8 mouse cellular contexts compared by ENCODE assay signal in genomic region chr7:6730241-6730640, GRCm38 (mm10). TPM values are rescaled to one million over a fixed set of nuclear protein-coding genes. Genes with fewer than 3 reads are reported as not detected.
DNase-seq lines count a peak whose midpoint lies in the region; ATAC-seq and TF ChIP-seq lines count a peak whose summit lies in the region.

Peg3 (minus strand) TSS chr7:6730431.
Usp29 (plus strand) TSS chr7:6730578.

- H3K9me3 ChIP-seq in forebrain, embryonic 12.5 days = peaks cover 42% of the 10 kb centered on the region
- H3K9me3 ChIP-seq in heart, embryonic 15.5 days (replicated peaks) = peaks cover 9% of the 10 kb centered on the region
- peaks cover 17% of the 10 kb centered on the region for H3K9me3 ChIP-seq in neural tube, embryonic 11.5 days (ENCODE audit: control insufficient read depth, low read length)

- peak; percentile 90 for DNase-seq in ES-CJ7 (ENCODE audit: low read depth, low spot score)
- DNase-seq in c-Kit-positive CD71-positive TER-119-negative erythroid progenitor cells, embryonic 14.5 days (ENCODE audit: low read depth) = peak; percentile 42
- DNase-seq in kidney, postnatal 10 days = peak; percentile 89
- DNase-seq in liver, adult 2 months (ENCODE audit: extremely low read depth, low read depth, low spot score) = peak; percentile 36
- peak; percentile 89 for DNase-seq in neural tube, embryonic 11.5 days (ENCODE audit: low spot score)
- peak; percentile 65 for DNase-seq in urinary bladder, adult 2 months (ENCODE audit: low spot score)

- no peaks in the 10 kb centered on the region for H3K79me2 ChIP-seq in liver, adult 2 months (ENCODE audit: control insufficient read depth, insufficient read depth, low read length)

- H3K9ac ChIP-seq in forebrain, embryonic 12.5 days = peak within 1 kb of the TSS; percentile 65
- H3K9ac ChIP-seq in heart, embryonic 15.5 days = peak within 1 kb of the TSS; percentile 65
- peak within 1 kb of the TSS; percentile 58 for H3K9ac ChIP-seq in liver, adult 2 months (ENCODE audit: low read depth, low read length)
- peak within 1 kb of the TSS; percentile 59 for H3K9ac ChIP-seq in neural tube, embryonic 11.5 days (ENCODE audit: low read length)

- TF ChIP-seq POLR2A in liver, adult 2 months (IDR thresholded peaks at IDR 0.05; ENCODE audit: extremely low read depth, insufficient read depth, low read length) = peak; percentile 55; the same call in 1 of the 2 replicates

- no peak for TF ChIP-seq CTCF in liver, adult 2 months (IDR thresholded peaks at IDR 0.05; ENCODE audit: low read depth, low read length)

- H3K4me1 ChIP-seq in forebrain, embryonic 12.5 days = no peaks in the 10 kb centered on the region
- H3K4me1 ChIP-seq in heart, embryonic 15.5 days (replicated peaks) = no peaks in the 10 kb centered on the region
- no peaks in the 10 kb centered on the region for H3K4me1 ChIP-seq in liver, adult 2 months (ENCODE audit: control insufficient read depth, insufficient read depth, low read length)
- H3K4me1 ChIP-seq in neural tube, embryonic 11.5 days (ENCODE audit: control insufficient read depth, insufficient read depth, low read length) = no peaks in the 10 kb centered on the region

- H3K36me3 ChIP-seq in forebrain, embryonic 12.5 days (replicated peaks) = 0 out of 2 replicates have a peak, but pooled peaks cover 6% of the 10 kb centered on the region
- peaks cover 12% of the 10 kb centered on the region; the same call in 1 of the 2 replicates for H3K36me3 ChIP-seq in heart, embryonic 15.5 days
- H3K36me3 ChIP-seq in liver, adult 2 months (ENCODE audit: control insufficient read depth, insufficient read depth, low read length) = no peaks in the 10 kb centered on the region
- no peaks in the 10 kb centered on the region for H3K36me3 ChIP-seq in neural tube, embryonic 11.5 days (ENCODE audit: control insufficient read depth, insufficient read depth, low read length)

- peak; percentile 53 for ATAC-seq in forebrain, embryonic 12.5 days (ENCODE audit: low FRiP score)
- peak; percentile 45 for ATAC-seq in heart, embryonic 15.5 days (replicated peaks; ENCODE audit: insufficient number of reproducible peaks, insufficient read depth, low FRiP score, low read depth)
- ATAC-seq in neural tube, embryonic 11.5 days (ENCODE audit: insufficient read depth, low FRiP score, low TSS enrichment) = peak; percentile 22

- no peaks in the 10 kb centered on the region for H3K27me3 ChIP-seq in forebrain, embryonic 12.5 days
- H3K27me3 ChIP-seq in heart, embryonic 15.5 days = no peaks in the 10 kb centered on the region
- H3K27me3 ChIP-seq in liver, adult 2 months (ENCODE audit: control insufficient read depth, insufficient read depth, low read length) = peaks cover 3% of the 10 kb centered on the region; the same call in 1 of the 2 replicates
- no peaks in the 10 kb centered on the region for H3K27me3 ChIP-seq in neural tube, embryonic 11.5 days (ENCODE audit: control insufficient read depth, insufficient read depth, low read length)

- peak within 1 kb of the TSS; percentile 94 for H3K27ac ChIP-seq in forebrain, embryonic 12.5 days
- H3K27ac ChIP-seq in heart, embryonic 15.5 days = peak within 1 kb of the TSS; percentile 94
- H3K27ac ChIP-seq in liver, adult 2 months (replicated peaks; ENCODE audit: insufficient read depth, low read depth, low read length) = peak within 1 kb of the TSS; percentile 82
- H3K27ac ChIP-seq in neural tube, embryonic 11.5 days (ENCODE audit: low read depth, low read length) = peak within 1 kb of the TSS; percentile 85

- 51% methylated on average over 24 of the region's 24 CpGs for WGBS in forebrain, embryonic 12.5 days
- WGBS in heart, embryonic 15.5 days = 56% methylated on average over 24 of the region's 24 CpGs
- WGBS in liver, adult 2 months = 43% methylated on average over 24 of the region's 24 CpGs
- 56% methylated on average over 24 of the region's 24 CpGs for WGBS in neural tube, embryonic 11.5 days

- H3K4me2 ChIP-seq in forebrain, embryonic 12.5 days = peak within 1 kb of the TSS; percentile 62
- H3K4me2 ChIP-seq in heart, embryonic 15.5 days = peak within 1 kb of the TSS; percentile 64
- H3K4me2 ChIP-seq in neural tube, embryonic 11.5 days (ENCODE audit: low read depth) = peak within 1 kb of the TSS; percentile 41

- H3K4me3 ChIP-seq in forebrain, embryonic 12.5 days (replicated peaks) = peak within 1 kb of the TSS; percentile 58
- H3K4me3 ChIP-seq in heart, embryonic 15.5 days = peak within 1 kb of the TSS; percentile 75
- peak within 1 kb of the TSS; percentile 64 for H3K4me3 ChIP-seq in liver, adult 2 months (ENCODE audit: insufficient read depth, low read depth, low read length)
- peak within 1 kb of the TSS; percentile 50 for H3K4me3 ChIP-seq in neural tube, embryonic 11.5 days (ENCODE audit: low read depth, low read length)

RNA-seq across cellular contexts. Expression of gene Peg3, which starts in this region (rescaled TPM):
- 119 and 132 TPM in 2 replicates for polyA plus RNA-seq in forebrain, embryonic 12.5 days (2016; fragmentation: Nextera tagmentation; extraction: Ambion mirVana)
- polyA plus RNA-seq in heart, embryonic 15.5 days (2015; fragmentation: Nextera tagmentation; extraction: Ambion mirVana) = 82.4 and 108 TPM in 2 replicates
- 3.8 and 4.2 TPM in 2 replicates for total RNA-seq in liver, adult 2 months (2014; rRNA removed)
- 1.00 and 1.7 TPM in 2 replicates for polyA plus RNA-seq in liver, adult 2 months (2012; rRNA removed)
- 208 and 238 TPM in 2 replicates for polyA plus RNA-seq in neural tube, embryonic 11.5 days (2014; fragmentation: Nextera tagmentation; extraction: Ambion mirVana)
- 34.1 and 38.6 TPM in 2 replicates for polyA plus RNA-seq in urinary bladder, adult 2 months (2012; rRNA removed)

RNA-seq across cellular contexts. Expression of gene Usp29, which starts in this region (rescaled TPM):
- polyA plus RNA-seq in forebrain, embryonic 12.5 days (2016; fragmentation: Nextera tagmentation; extraction: Ambion mirVana) = 19.5 and 21.0 TPM in 2 replicates
- polyA plus RNA-seq in heart, embryonic 15.5 days (2015; fragmentation: Nextera tagmentation; extraction: Ambion mirVana) = 5.4 and 5.6 TPM in 2 replicates
- total RNA-seq in liver, adult 2 months (2014; rRNA removed) = under 0.01 and 0.09 TPM in 2 replicates
- polyA plus RNA-seq in liver, adult 2 months (2012; rRNA removed) = not detected in 2 replicates
- polyA plus RNA-seq in neural tube, embryonic 11.5 days (2014; fragmentation: Nextera tagmentation; extraction: Ambion mirVana) = 13.0 and 15.9 TPM in 2 replicates
- 0.78 and 0.84 TPM in 2 replicates for polyA plus RNA-seq in urinary bladder, adult 2 months (2012; rRNA removed)

Comparison
In these comparisons a context has a peak if more than half of its experiments do, and no peak if none do; other contexts are left out.
1. Peak in every context shown above with its lines: DNase-seq, ATAC-seq, H3K4me3 ChIP-seq and H3K27ac ChIP-seq.
2. RNA of gene Peg3 (polyA plus RNA-seq): 208 to 238 TPM in neural tube, embryonic 11.5 days, 119 to 132 TPM in forebrain, embryonic 12.5 days, 82.4 to 108 TPM in heart, embryonic 15.5 days and 34.1 to 38.6 TPM in urinary bladder, adult 2 months; 1.00 to 1.7 TPM in liver, adult 2 months; every median in the first group is over 10 times any median in the second.
3. DNase-seq: peak in every context shown above with its lines; median percentile 90 in ES-CJ7; 89 in kidney, postnatal 10 days; 89 in neural tube, embryonic 11.5 days; 65 in urinary bladder, adult 2 months; 42 in c-Kit-positive CD71-positive TER-119-negative erythroid progenitor cells, embryonic 14.5 days; 36 in liver, adult 2 months.